Mouse (Mus musculus) midbrain, embryonic 11.5 days (tissue): ENCODE data around the gene Ska2. TPM values are rescaled to one million over a fixed set of nuclear protein-coding genes. Genes with fewer than 3 reads are reported as not detected.
A peak's percentile ranks its signal among the peaks of the same experiment; 100 is the strongest.

ENCODE experiments used
- ATAC-seq: fragments of 200-750 bp; cut with Nextera tagmentation; 2 replicates; pipeline ENCODE4 v1.8.0; 2017; ENCODE audit warnings: moderate TSS enrichment, moderate library complexity; ENCODE audit not compliant: low FRiP score
- DNase-seq: peaks from one replicate; pipeline ENCODE4 v3.0.0; 2015; ENCODE audit warnings: low spot score; ENCODE audit errors: missing footprints
- H3K27ac ChIP-seq: fragments of 300-500 bp; sonication (generic); 2 replicates; pipeline ENCODE4 v1.5.1; 2014; ENCODE audit warnings: low read depth, low read length
- H3K27me3 ChIP-seq: fragments of 300-500 bp; sonication (generic); 2 replicates; pipeline ENCODE4 v1.6.1; 2014; ENCODE audit warnings: mild to moderate bottlenecking, low read length, moderate library complexity, mixed read lengths; ENCODE audit not compliant: control insufficient read depth, insufficient read depth
- H3K36me3 ChIP-seq: fragments of 300-500 bp; sonication (generic); 2 replicates; pipeline ENCODE4 v1.6.1; 2014; ENCODE audit warnings: mild to moderate bottlenecking, low read length, moderate library complexity, mixed read lengths; ENCODE audit not compliant: control insufficient read depth, insufficient read depth
- H3K4me1 ChIP-seq: fragments of 300-500 bp; sonication (generic); 2 replicates; pipeline ENCODE4 v1.6.1; 2014; ENCODE audit warnings: low read length; ENCODE audit not compliant: control insufficient read depth, insufficient read depth
- H3K4me2 ChIP-seq: fragments of 300-500 bp; sonication (generic); 2 replicates; pipeline ENCODE4 v1.6.1; 2014; ENCODE audit warnings: mild to moderate bottlenecking, moderate library complexity
- H3K4me3 ChIP-seq: fragments of 300-500 bp; sonication (generic); 2 replicates; pipeline ENCODE4 v1.5.1; 2014; ENCODE audit warnings: low read depth, low read length
- H3K9ac ChIP-seq: fragments of 300-500 bp; sonication (generic); 2 replicates; pipeline ENCODE4 v1.6.1; 2014; ENCODE audit warnings: low read length
- H3K9me3 ChIP-seq: fragments of 300-500 bp; sonication (generic); 2 replicates; pipeline ENCODE4 v1.6.1; 2016; ENCODE audit warnings: low read length; ENCODE audit not compliant: control insufficient read depth
- WGBS: fragments of 180-500 bp; shearing (Covaris S2); extraction: QIAGEN DNeasy Blood & Tissue Kit; methylation state at CpG from one replicate; pipeline ENCODE4 v1.1.7; 2014; 5-methylcytosine and 5-hydroxymethylcytosine counted together
- microRNA counts: library from miRNA; unstranded; fragments of <30 nt; microRNA quantifications from one replicate; lab custom pipeline; 2015
- microRNA-seq: library from miRNA; unstranded; fragments of <30 nt; microRNA quantifications from one replicate; pipeline ENCODE4, GENCODE M21; 2017
- polyA plus RNA-seq: library from polyadenylated mRNA; unstranded; fragments of >200 nt; fragmentation: Nextera tagmentation; extraction: Ambion mirVana; gene quantifications from 2 replicates; pipeline ENCODE4 v1.2.1, GENCODE M21; 2014

Ska2 gene
- polyA plus RNA-seq, 1 experiment from 2014 or later, result 113 TPM

DNA sequence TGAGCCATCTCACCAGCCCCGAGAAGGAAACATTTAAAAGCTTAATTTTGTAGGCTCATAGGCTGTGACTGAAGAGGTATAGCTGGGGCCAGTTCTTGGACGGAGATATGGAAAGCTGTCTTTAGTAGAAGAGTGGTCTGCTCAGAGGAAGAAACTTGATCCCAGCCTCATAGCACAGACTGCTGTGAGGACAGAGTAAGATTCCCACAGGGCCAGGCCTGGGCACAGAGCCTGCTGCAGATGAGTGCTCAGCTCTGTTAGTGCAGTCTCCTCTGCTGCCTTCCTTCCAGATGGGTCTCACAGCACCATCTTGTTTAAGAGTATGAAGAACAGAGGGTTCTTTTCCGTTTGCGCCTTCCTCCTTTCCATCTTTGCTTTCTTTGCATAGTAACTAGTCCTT lies 27.2 kb downstream of the Ska2 start:
- no peak overlapping the region for H3K9ac ChIP-seq
- H3K27ac ChIP-seq, result no peak overlapping the region
- no peaks in the 10 kb centered on the region for H3K27me3 ChIP-seq
- no peaks in the 10 kb centered on the region for H3K4me1 ChIP-seq
- H3K36me3 ChIP-seq, result peaks cover 4% of the 10 kb centered on the region; the same call in 1 of the 2 replicates
- no peak overlapping the region for H3K4me2 ChIP-seq
- DNase-seq (no peak), ATAC-seq (no peak)
- WGBS, result 86% methylated on average over 4 of the region's 4 CpGs
- H3K9me3 ChIP-seq, result no peaks in the 10 kb centered on the region
- H3K4me3 ChIP-seq, result no peak overlapping the region

DNA sequence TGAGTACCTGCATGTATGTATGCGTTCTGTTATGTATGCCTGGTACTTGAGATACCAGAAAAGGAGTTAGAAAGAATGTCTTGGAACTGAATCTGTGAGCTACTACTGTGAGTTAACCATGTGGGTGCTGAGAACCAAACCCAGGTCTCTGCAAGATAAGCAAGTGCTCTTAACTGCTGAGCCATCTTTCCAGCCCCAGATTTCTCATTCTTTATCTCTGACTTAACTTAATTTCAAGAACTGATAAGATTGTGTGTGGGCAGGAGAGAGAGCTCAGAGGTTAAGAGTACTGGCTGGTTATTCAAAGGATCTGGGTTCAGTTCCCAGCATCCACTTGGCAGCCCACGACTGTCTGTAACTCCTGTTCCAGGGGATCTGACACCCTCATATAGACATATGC lies 49.0 kb downstream of the Ska2 start:
- no peaks in the 10 kb centered on the region for H3K27me3 ChIP-seq
- H3K27ac ChIP-seq, result no peak overlapping the region
- DNase-seq (no peak), ATAC-seq (no peak)
- H3K36me3 ChIP-seq, result no peaks in the 10 kb centered on the region; the same call in 1 of the 2 replicates
- H3K9ac ChIP-seq, result no peak overlapping the region
- H3K4me2 ChIP-seq, result no peak overlapping the region
- WGBS, result 92% methylated on average over 2 of the region's 2 CpGs
- no peak overlapping the region for H3K4me3 ChIP-seq
- no peaks in the 10 kb centered on the region for H3K4me1 ChIP-seq
- no peaks in the 10 kb centered on the region for H3K9me3 ChIP-seq

DNA sequence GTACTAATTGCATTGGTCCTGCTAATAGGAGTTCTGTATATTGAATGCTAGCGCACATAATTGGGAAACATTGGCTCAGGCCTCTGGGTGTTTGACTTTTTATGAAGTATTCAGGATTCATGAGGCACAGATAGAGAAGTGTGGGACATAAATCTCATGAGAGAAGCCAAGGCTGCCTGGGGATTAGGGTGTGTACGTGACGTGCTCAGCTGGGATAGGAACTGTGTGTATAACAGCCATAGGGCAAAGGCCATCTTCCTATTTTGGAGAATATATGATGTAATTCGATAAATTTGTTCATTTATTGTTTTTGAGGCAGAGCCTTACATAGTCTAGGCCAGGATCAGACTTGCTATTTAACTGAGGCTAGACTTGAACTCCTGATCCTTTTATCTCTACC lies 53.7 kb downstream of the Ska2 start:
- ATAC-seq (no peak), DNase-seq (no peak)
- H3K9ac ChIP-seq, result no peak overlapping the region
- H3K9me3 ChIP-seq, result no peaks in the 10 kb centered on the region
- no peak overlapping the region for H3K4me3 ChIP-seq
- no peak overlapping the region for H3K27ac ChIP-seq
- H3K27me3 ChIP-seq, result no peaks in the 10 kb centered on the region
- H3K36me3 ChIP-seq, result peaks cover 13% of the 10 kb centered on the region
- 94% methylated on average over 4 of the region's 4 CpGs for WGBS
- H3K4me2 ChIP-seq, result no peak overlapping the region
- no peaks in the 10 kb centered on the region for H3K4me1 ChIP-seq

DNA sequence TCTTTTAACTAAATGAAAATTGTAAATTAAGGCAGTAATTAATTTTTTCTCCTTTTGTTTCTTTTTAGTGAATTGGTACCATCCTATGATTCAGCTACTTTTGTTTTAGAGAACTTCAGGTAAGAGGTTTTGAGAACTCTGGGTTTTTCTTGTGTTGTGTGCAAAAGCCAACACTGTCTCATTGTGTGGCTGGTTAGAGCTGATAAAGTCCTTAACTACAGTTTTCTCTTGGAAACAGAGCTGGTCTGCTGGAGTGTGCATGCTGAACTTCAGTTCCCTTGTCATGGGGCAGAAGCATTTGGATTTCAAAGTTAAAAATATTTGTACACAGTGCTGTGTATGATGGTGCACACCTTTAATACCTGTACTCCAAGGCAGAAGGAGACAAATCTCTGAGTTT lies 54.7 kb downstream of the Ska2 start:
- no peak for DNase-seq
- no peak for ATAC-seq
- Histone ChIP-seq H3K27ac (no peak overlapping the region), H3K4me3 (no peak overlapping the region), H3K36me3 (peaks cover 15% of the 10 kb centered on the region), H3K4me1 (no peaks in the 10 kb centered on the region), H3K9me3 (no peaks in the 10 kb centered on the region), H3K27me3 (no peaks in the 10 kb centered on the region), H3K4me2 (no peak overlapping the region), H3K9ac (no peak overlapping the region)

DNA sequence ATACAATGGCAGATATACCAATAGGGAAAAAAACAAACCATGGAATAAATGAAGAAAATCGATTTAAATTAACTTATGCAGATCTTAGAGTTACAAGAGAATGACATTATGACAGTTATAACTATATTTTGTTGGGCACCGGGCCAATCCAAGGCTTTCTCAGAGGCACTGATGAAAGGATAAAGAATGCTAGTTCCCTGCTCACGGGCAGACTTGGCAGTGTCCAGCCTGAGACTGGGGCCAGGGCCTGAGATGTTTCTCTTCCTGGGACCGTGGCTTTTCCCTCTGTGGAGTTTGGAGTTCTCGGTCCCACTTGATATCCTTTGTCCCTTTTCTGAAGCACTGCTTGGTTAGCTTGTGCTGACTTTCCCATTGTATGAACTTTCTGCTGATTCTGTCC lies 64.6 kb downstream of the Ska2 start:
- 88% methylated on average over 5 of the region's 5 CpGs for WGBS
- ATAC-seq (no peak), DNase-seq (no peak)
- Histone ChIP-seq H3K27ac (no peak overlapping the region), H3K4me1 (no peaks in the 10 kb centered on the region), H3K4me2 (no peak overlapping the region), H3K9me3 (no peaks in the 10 kb centered on the region), H3K9ac (no peak overlapping the region), H3K27me3 (no peaks in the 10 kb centered on the region), H3K4me3 (no peak overlapping the region), H3K36me3 (peaks cover 6% of the 10 kb centered on the region; the same call in 1 of the 2 replicates)

MicroRNA genes within 50 kb of the gene (microRNA counts, 519-probe panel; counts per million panel counts)
- 6,691 counts per million, percentile 88 among the panel's probes with 10 or more counts for microRNA mmu-miR-301a (lab: Ali Mortazavi, UCI)

Small RNA genes within 50 kb of the gene (microRNA-seq; reads per million reads assigned to microRNA genes)
- 3,585 reads per million, percentile 88 among the genes with 10 or more reads in this experiment for gene Mir301

Other genes starting within 250 kb of the Ska2 start
- 5.4 and 6.1 TPM in 2 replicates for gene Ypel2, start 115.5 kb upstream of the Ska2 start, polyA plus RNA-seq
- 94.8 and 114 TPM in 2 replicates for gene Gdpd1, start 35.2 kb upstream of the Ska2 start, polyA plus RNA-seq
- gene Smg8, start 22.5 kb upstream of the Ska2 start, polyA plus RNA-seq, result 32.4 and 34.0 TPM in 2 replicates
- 17.9 and 20.1 TPM in 2 replicates for gene Prr11, start 526 bp upstream of the Ska2 start, polyA plus RNA-seq
- gene Trim37, start 17.8 kb downstream of the Ska2 start, polyA plus RNA-seq, result 92.5 and 97.1 TPM in 2 replicates
- gene Ppm1e, start 249.8 kb downstream of the Ska2 start, polyA plus RNA-seq, result 12.4 and 16.5 TPM in 2 replicates